In genomic region chr2:154606965-154607364, GRCm38 (mm10) we compare ENCODE assay signal across 47 mouse cellular contexts. TPM values are rescaled to one million over a fixed set of nuclear protein-coding genes. Genes with fewer than 3 reads are reported as not detected.
"Had no signal": no experiment of that assay in that cellular context is flagged by ENCODE, and none has a peak within 500 bp of the region (broad histone marks: within the 10 kb centered on the region; RNA-seq: fewer than 3 reads in every experiment).

No protein-coding gene starts in this region.

- ATAC-seq: hindbrain, embryonic 16.5 days; hindbrain, postnatal 0 days; inflammation-experienced regulatory T-cells, adult 6 months; intestine, embryonic 15.5 days; intestine, embryonic 16.5 days; intestine, postnatal 0 days had no signal

- H3K4me3 ChIP-seq: heart, embryonic 10.5 days; heart, embryonic 12.5 days; heart, embryonic 13.5 days; heart, embryonic 15.5 days; hindbrain, embryonic 10.5 days; hindbrain, embryonic 12.5 days; hindbrain, embryonic 13.5 days; hindbrain, embryonic 15.5 days; intestine, embryonic 15.5 days; kidney, embryonic 15.5 days; layer of hippocampus, adult 2 months had no signal

- H3K27ac ChIP-seq: heart, embryonic 10.5 days; heart, embryonic 13.5 days; heart, embryonic 15.5 days; hindbrain, embryonic 10.5 days; hindbrain, embryonic 12.5 days; hindbrain, embryonic 13.5 days; hindbrain, embryonic 14.5 days; hindbrain, embryonic 15.5 days; hindbrain, postnatal 0 days; intestine, embryonic 15.5 days; kidney, embryonic 15.5 days; kidney, postnatal 0 days; layer of hippocampus, adult 2 months had no signal

- H3K9ac ChIP-seq: heart, embryonic 12.5 days; heart, embryonic 13.5 days; heart, embryonic 15.5 days; hindbrain, embryonic 12.5 days; hindbrain, embryonic 13.5 days; hindbrain, embryonic 14.5 days; hindbrain, embryonic 15.5 days; intestine, embryonic 15.5 days; kidney, embryonic 15.5 days had no signal

- H3K9me3 ChIP-seq: heart, embryonic 10.5 days; heart, embryonic 12.5 days; heart, embryonic 13.5 days; heart, embryonic 15.5 days; hindbrain, embryonic 10.5 days; hindbrain, embryonic 12.5 days; hindbrain, embryonic 13.5 days; hindbrain, embryonic 15.5 days; intestine, embryonic 15.5 days; kidney, embryonic 15.5 days had no signal

- H3K4me2 ChIP-seq: heart, embryonic 11.5 days; heart, embryonic 12.5 days; heart, embryonic 13.5 days; heart, embryonic 15.5 days; hindbrain, embryonic 12.5 days; hindbrain, embryonic 13.5 days; hindbrain, embryonic 14.5 days; hindbrain, embryonic 15.5 days; intestine, embryonic 15.5 days; kidney, embryonic 15.5 days had no signal

- DNase-seq: heart, postnatal 10 days; heart, postnatal 14 days; heart, postnatal 36 days; heart, postnatal 4 days; kidney, adult 11 months; kidney, adult 18-20 months; kidney, adult 2 months; kidney, adult 8-10 months; kidney, adult 9 months; kidney, postnatal 10 days; kidney, postnatal 14 days; kidney, postnatal 25 days; kidney, postnatal 36 days; kidney, postnatal 4 days; layer of hippocampus, adult 9-11 months; layer of hippocampus, postnatal 36 days had no signal

- H3K36me3 ChIP-seq: heart, embryonic 10.5 days; heart, embryonic 12.5 days; heart, embryonic 13.5 days; heart, embryonic 15.5 days; hindbrain, embryonic 10.5 days; hindbrain, embryonic 12.5 days; hindbrain, embryonic 13.5 days; hindbrain, embryonic 15.5 days; intestine, embryonic 15.5 days; kidney, embryonic 15.5 days had no signal

- H3K27me3 ChIP-seq: heart, embryonic 12.5 days; hindbrain, embryonic 12.5 days; hindbrain, embryonic 15.5 days; intestine, embryonic 15.5 days had no signal

RNA-seq across cellular contexts. Expression of gene 4930519P11Rik, which starts 6.3 kb away (rescaled TPM):
- total RNA-seq: heart, postnatal 10 days; heart, postnatal 14 days; heart, postnatal 25 days; heart, postnatal 36 days; heart, postnatal 4 days; hematopoietic stem cell, adult 5-6 weeks; hindbrain, postnatal 0 days; layer of hippocampus, adult 18-20 months; layer of hippocampus, adult 2 months; layer of hippocampus, adult 8-10 months; layer of hippocampus, postnatal 14 days; layer of hippocampus, postnatal 25 days; layer of hippocampus, postnatal 36 days had no signal
- polyA plus RNA-seq: heart, embryonic 13.5 days; heart, embryonic 14.5 days; heart, embryonic 15.5 days; heart, embryonic 16.5 days; heart, postnatal 0 days; hindbrain, embryonic 10.5 days; hindbrain, embryonic 12.5 days; inflammation-experienced regulatory T-cells, adult 6 months; intestine, embryonic 14.5 days; intestine, embryonic 15.5 days; intestine, embryonic 16.5 days; kidney, embryonic 15.5 days; kidney, embryonic 16.5 days; large intestine, adult 2 months had no signal
